Mouse (Mus musculus) liver, postnatal 0 days (tissue): ENCODE data around the gene Sspo.

ENCODE experiments used
- CTCF ChIP-seq: sonication (generic); IDR thresholded peaks from 2 replicates; pipeline ENCODE4 v1.5.1; 2016; ENCODE audit warnings: antibody characterized with exemption, low read depth
- EP300 ChIP-seq: IDR thresholded peaks from 2 replicates; pipeline ENCODE4 v1.6.1; 2016; ENCODE audit warnings: antibody characterized with exemption, low read depth, mild to moderate bottlenecking

- TF ChIP-seq CTCF = no peak
- TF ChIP-seq EP300 = no peak
Measured at GRCm38 (mm10) chr6:48464966-48465679, 17.1 kb downstream of the Sspo start.
